Mouse (Mus musculus) hindbrain, embryonic 11.5 days (tissue): Measurements from ENCODE around the gene Gm42791. TPM values are rescaled to one million over a fixed set of nuclear protein-coding genes. Genes with fewer than 3 reads are reported as not detected.
A peak's percentile ranks its signal among the peaks of the same experiment; 100 is the strongest.

Experiments used
- ATAC-seq: fragments of 200-750 bp; cut with Nextera tagmentation; 2 replicates; pipeline ENCODE4 v1.8.0; 2017; ENCODE audit warnings: mild to moderate bottlenecking, moderate TSS enrichment, moderate library complexity; ENCODE audit not compliant: low FRiP score
- DNase-seq: peaks from one replicate; pipeline ENCODE4 v3.0.0-alpha.2; 2015; ENCODE audit warnings: low spot score
- H3K27ac ChIP-seq: fragments of 300-500 bp; sonication (generic); 2 replicates; pipeline ENCODE4 v1.5.1; 2014; ENCODE audit warnings: mild to moderate bottlenecking, low read depth, low read length
- H3K27me3 ChIP-seq: fragments of 300-500 bp; sonication (generic); 2 replicates; pipeline ENCODE4 v1.6.1; 2014; ENCODE audit warnings: mild to moderate bottlenecking, low read length, moderate library complexity, mixed read lengths; ENCODE audit not compliant: control insufficient read depth, insufficient read depth
- H3K36me3 ChIP-seq: fragments of 300-500 bp; sonication (generic); 2 replicates; pipeline ENCODE4 v1.6.1; 2014; ENCODE audit warnings: mild to moderate bottlenecking, low read length, moderate library complexity, mixed read lengths; ENCODE audit not compliant: control insufficient read depth, insufficient read depth
- H3K4me1 ChIP-seq: fragments of 300-500 bp; sonication (generic); replicated peaks from 2 replicates; pipeline ENCODE4 v1.6.1; 2014; ENCODE audit warnings: low read length, mixed read lengths; ENCODE audit not compliant: control insufficient read depth, insufficient read depth
- H3K4me2 ChIP-seq: fragments of 300-500 bp; sonication (generic); replicated peaks from 2 replicates; pipeline ENCODE4 v1.6.1; 2014; ENCODE audit warnings: mild to moderate bottlenecking, low read depth, low read length
- H3K4me3 ChIP-seq: fragments of 300-500 bp; sonication (generic); 2 replicates; pipeline ENCODE4 v1.5.1; 2014; ENCODE audit warnings: low read depth, low read length
- H3K9ac ChIP-seq: fragments of 300-500 bp; sonication (generic); 2 replicates; pipeline ENCODE4 v1.6.1; 2014; ENCODE audit warnings: low read depth, low read length
- H3K9me3 ChIP-seq: fragments of 300-500 bp; sonication (generic); 2 replicates; pipeline ENCODE4 v1.6.1; 2016; ENCODE audit warnings: low read length; ENCODE audit not compliant: control insufficient read depth
- WGBS: fragments of 180-500 bp; shearing (Covaris S2); extraction: QIAGEN DNeasy Blood & Tissue Kit; methylation state at CpG from one replicate; pipeline ENCODE4 v1.1.7; 2014; 5-methylcytosine and 5-hydroxymethylcytosine counted together
- polyA plus RNA-seq: library from polyadenylated mRNA; unstranded; fragments of >200 nt; fragmentation: Nextera tagmentation; extraction: Ambion mirVana; gene quantifications from 2 replicates; pipeline ENCODE4 v1.2.1, GENCODE M21; 2014

The Gm42791 gene
- polyA plus RNA-seq, 1 experiment from 2014 or later: not detected

DNA sequence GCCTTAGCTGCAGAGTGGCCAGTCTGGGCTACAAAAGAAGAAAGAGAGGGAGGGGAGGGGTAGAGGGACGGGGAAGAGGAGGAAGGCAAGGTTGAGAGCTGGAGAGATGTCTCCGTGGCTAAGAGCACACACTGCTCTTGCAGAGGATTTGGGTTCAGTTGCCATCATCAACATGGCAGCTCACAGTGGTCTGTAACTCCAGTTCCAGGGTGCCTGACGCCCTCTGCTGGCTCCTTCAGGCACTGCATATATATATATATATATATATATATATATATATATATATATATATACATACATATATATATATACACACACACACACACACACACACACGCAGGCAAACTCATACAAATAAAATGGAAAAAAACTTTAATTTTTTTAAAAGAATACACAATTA is 47.5 kb downstream of the Gm42791 start:
- ATAC-seq: no peak
- H3K36me3 ChIP-seq: no peaks in the 10 kb centered on the region
- no peak overlapping the region for H3K4me2 ChIP-seq
- H3K27me3 ChIP-seq: no peaks in the 10 kb centered on the region
- no peaks in the 10 kb centered on the region for H3K4me1 ChIP-seq
- no peak overlapping the region for H3K9ac ChIP-seq
- no peak for DNase-seq
- H3K4me3 ChIP-seq: no peak overlapping the region
- no peaks in the 10 kb centered on the region for H3K9me3 ChIP-seq
- WGBS: 74% methylated on average over 4 of the region's 4 CpGs
- H3K27ac ChIP-seq: no peak overlapping the region

DNA sequence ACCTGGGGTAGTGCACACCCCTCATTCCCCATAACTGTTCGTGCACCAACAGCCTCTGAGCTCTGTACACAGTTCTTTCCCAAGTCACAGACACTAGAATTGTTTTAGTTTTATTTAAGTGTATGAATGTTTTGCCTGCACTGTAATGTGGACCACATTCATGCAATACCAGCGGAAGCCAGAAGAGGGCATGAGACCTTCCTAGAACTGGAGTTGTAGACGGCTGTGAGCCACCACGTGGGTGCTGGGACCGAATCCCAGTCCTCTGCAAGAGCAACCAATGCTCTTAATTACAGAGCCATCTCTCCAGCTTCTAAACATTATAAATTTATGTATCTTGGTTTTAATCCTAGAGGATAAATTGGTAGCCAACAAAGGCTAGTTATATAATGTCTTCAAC is 48.2 kb downstream of the Gm42791 start:
- H3K4me3 ChIP-seq: no peak overlapping the region
- DNase-seq: no peak
- no peaks in the 10 kb centered on the region for H3K9me3 ChIP-seq
- no peaks in the 10 kb centered on the region for H3K36me3 ChIP-seq
- no peaks in the 10 kb centered on the region for H3K4me1 ChIP-seq
- H3K27me3 ChIP-seq: no peaks in the 10 kb centered on the region
- ATAC-seq: no peak
- H3K27ac ChIP-seq: no peak overlapping the region
- no peak overlapping the region for H3K9ac ChIP-seq
- H3K4me2 ChIP-seq: no peak overlapping the region
- 72% methylated on average over 5 of the region's 5 CpGs for WGBS

DNA sequence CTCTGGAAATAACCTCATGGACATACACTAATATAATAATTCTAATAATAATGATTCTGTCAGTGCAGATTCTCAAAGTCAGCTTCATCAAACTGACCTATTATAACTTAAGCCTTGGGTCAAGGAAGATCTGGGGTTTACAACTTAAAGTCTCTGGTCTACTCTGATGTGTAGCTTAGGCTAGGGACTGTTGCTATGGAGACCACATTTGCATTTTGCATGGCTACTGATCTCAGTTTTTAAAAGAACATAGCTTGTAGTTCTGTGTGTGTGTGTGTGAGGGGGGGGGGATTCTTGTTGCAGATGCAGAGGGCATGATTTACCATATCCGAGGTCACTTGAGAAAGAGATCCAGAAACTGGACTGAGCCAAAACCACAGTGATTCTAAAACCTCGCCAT is 49.2 kb downstream of the Gm42791 start:
- ATAC-seq: no peak
- Histone ChIP-seq H3K9me3 (no peaks in the 10 kb centered on the region), H3K27me3 (no peaks in the 10 kb centered on the region), H3K27ac (no peak overlapping the region), H3K4me1 (no peaks in the 10 kb centered on the region), H3K4me3 (no peak overlapping the region), H3K9ac (no peak overlapping the region), H3K36me3 (no peaks in the 10 kb centered on the region), H3K4me2 (no peak overlapping the region)
- 81% methylated on average over 2 of the region's 2 CpGs for WGBS
- no peak for DNase-seq

DNA sequence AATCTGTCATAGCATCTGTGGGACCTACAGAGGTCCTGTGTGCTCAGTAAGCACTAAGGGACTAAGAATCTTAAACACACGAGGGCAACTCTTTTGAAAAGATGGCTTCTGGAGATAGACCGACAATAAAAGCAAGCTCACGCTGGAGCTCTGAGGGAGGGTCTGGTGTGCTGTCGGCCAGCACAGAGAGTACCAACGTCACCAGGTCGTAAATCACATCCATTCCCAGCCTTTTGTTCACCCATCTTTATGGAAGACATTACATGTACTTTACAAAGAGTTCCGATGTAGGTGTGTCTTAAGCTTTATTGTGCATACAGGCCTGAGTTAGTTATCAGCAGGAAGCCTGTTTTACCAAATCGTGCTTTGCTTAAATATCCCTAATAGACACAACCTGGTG is 50.9 kb downstream of the Gm42791 start:
- DNase-seq: no peak
- 60% methylated on average over 8 of the region's 8 CpGs for WGBS
- no peak for ATAC-seq
- no peaks in the 10 kb centered on the region for H3K4me1 ChIP-seq
- no peak overlapping the region for H3K4me2 ChIP-seq
- no peaks in the 10 kb centered on the region for H3K36me3 ChIP-seq
- no peak overlapping the region for H3K4me3 ChIP-seq
- H3K27ac ChIP-seq: no peak overlapping the region
- H3K9me3 ChIP-seq: no peaks in the 10 kb centered on the region
- H3K27me3 ChIP-seq: no peaks in the 10 kb centered on the region
- H3K9ac ChIP-seq: no peak overlapping the region

DNA sequence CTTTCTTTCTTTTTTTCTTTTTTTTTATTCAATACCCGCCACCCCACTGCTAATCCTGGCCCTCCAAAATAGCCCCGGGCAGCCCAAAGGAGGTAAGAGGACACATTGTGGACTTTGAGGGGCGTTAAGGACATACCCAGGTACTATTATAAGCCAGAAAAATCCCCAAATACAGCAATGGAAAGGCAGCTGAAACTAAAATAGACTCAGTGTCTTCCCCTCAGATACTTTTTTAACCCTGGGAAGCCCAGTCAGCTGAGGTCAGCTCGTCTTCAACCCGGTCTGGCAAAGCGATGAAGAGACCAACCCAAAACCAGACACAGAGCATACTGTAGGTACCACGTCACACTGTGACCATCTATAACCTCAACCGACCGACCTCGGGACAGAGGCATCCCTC is 51.5 kb downstream of the Gm42791 start:
- no peak overlapping the region for H3K9ac ChIP-seq
- H3K9me3 ChIP-seq: no peaks in the 10 kb centered on the region
- H3K27me3 ChIP-seq: no peaks in the 10 kb centered on the region
- no peak overlapping the region for H3K4me2 ChIP-seq
- H3K4me3 ChIP-seq: no peak overlapping the region
- DNase-seq (no peak), ATAC-seq (no peak)
- no peaks in the 10 kb centered on the region for H3K4me1 ChIP-seq
- no peaks in the 10 kb centered on the region for H3K36me3 ChIP-seq
- WGBS: 68% methylated on average over 10 of the region's 10 CpGs
- no peak overlapping the region for H3K27ac ChIP-seq

DNA sequence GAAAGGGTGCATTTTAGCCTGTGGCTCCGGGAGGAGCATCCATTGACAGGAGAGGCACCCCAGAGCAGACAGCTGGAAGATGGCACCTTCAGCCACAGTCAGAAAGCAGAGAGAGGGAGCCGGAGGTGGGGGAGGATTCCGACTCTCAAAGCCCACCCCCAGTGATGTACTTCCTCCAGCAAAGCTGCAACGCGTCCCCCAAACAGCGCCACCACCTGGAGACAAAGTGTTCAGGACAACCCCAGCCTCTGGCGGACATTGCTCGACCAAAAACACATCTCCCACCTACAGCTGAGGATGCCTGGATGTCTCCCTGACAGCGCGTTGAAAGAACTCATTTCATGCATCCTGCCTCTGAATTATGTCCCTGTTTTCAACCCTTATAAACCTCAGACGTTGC is 52.0 kb downstream of the Gm42791 start:
- H3K4me1 ChIP-seq: no peaks in the 10 kb centered on the region
- DNase-seq (peak; percentile 43), ATAC-seq (no peak)
- H3K27ac ChIP-seq: no peak overlapping the region
- no peak overlapping the region for H3K9ac ChIP-seq
- WGBS: 53% methylated on average over 11 of the region's 11 CpGs
- no peaks in the 10 kb centered on the region for H3K36me3 ChIP-seq
- H3K9me3 ChIP-seq: no peaks in the 10 kb centered on the region
- no peaks in the 10 kb centered on the region for H3K27me3 ChIP-seq
- no peak overlapping the region for H3K4me3 ChIP-seq
- H3K4me2 ChIP-seq: no peak overlapping the region

DNA sequence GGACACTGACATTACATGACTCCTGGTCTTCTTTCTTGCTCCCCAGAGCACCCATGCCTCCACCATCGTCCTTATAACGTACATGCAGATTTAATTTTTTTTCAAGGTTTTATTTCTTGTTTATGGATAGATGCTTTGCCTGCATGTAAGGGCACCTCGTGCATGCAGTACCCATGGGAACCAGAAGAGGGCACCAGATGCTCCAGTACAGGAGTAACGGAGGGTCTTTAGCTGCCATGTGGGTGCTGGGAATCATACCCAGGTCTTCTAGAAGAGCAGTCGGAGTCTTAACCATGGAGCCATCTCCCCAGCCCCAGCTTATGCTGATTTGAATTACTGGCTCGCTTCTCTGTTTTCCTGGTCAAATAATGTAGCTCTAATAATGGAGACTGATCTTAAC is 52.6 kb downstream of the Gm42791 start:
- ATAC-seq (no peak), DNase-seq (no peak)
- WGBS: 94% methylated on average over 6 of the region's 6 CpGs
- H3K9me3 ChIP-seq: no peaks in the 10 kb centered on the region
- H3K27ac ChIP-seq: no peak overlapping the region
- no peaks in the 10 kb centered on the region for H3K36me3 ChIP-seq
- H3K27me3 ChIP-seq: no peaks in the 10 kb centered on the region
- H3K4me1 ChIP-seq: no peaks in the 10 kb centered on the region
- no peak overlapping the region for H3K9ac ChIP-seq
- no peak overlapping the region for H3K4me3 ChIP-seq
- H3K4me2 ChIP-seq: no peak overlapping the region

DNA sequence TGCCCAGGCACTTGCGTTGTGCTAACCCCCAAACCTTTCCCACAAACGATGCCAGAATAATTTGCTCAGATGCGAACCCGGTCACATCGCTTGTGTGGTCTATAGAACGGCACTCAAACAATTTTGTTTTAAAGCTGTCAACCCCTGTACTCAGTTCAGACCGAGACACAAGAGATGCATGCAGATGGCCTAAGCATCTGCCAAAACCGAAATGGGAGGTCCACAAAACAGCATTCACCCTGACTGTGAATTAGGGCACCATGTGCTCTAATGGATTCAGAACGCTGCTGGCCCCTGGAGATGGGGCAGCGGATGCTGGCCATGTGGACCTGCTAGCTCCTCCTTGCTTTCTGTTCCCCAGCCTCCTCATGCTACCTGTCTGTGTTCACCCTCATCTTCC is 53.1 kb downstream of the Gm42791 start:
- DNase-seq: no peak
- 85% methylated on average over 10 of the region's 10 CpGs for WGBS
- no peak overlapping the region for H3K9ac ChIP-seq

DNA sequence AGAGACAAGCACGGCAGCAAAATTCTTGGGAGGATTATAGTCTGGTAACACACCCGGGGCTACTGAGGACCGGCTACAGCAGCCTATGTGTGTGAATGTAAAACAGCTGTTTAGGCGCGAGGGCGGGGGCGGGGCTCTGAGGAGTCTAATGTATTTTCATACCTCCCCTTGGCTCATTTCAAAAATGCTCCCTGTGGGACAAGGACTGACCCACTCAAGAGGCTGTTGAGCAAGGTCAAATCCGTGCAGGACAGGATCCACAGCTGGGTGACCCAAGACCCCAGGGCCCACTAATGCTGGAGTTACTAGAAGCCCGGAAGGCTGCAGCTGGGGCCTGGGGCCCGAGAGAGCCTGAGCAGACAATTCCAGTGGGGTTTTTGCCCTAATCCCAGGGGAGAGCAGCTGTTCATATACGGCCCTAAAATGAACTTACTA is 55.0 kb downstream of the Gm42791 start:
- H3K36me3 ChIP-seq: no peaks in the 10 kb centered on the region
- H3K27ac ChIP-seq: no peak overlapping the region
- no peak overlapping the region for H3K4me2 ChIP-seq
- ATAC-seq (no peak), DNase-seq (no peak)
- no peaks in the 10 kb centered on the region for H3K9me3 ChIP-seq
- no peak overlapping the region for H3K4me3 ChIP-seq
- H3K4me1 ChIP-seq: no peaks in the 10 kb centered on the region
- whole genome bisulfite sequencing: 78% methylated on average over 11 of the region's 11 CpGs
- H3K9ac ChIP-seq: no peak overlapping the region
- no peaks in the 10 kb centered on the region for H3K27me3 ChIP-seq

More for the DNA sequence above, 53.1 kb downstream of the Gm42791 start:
- no peaks in the 10 kb centered on the region for H3K9me3 ChIP-seq
- no peaks in the 10 kb centered on the region for H3K36me3 ChIP-seq
- ATAC-seq: no peak
- H3K4me1 ChIP-seq: no peaks in the 10 kb centered on the region
- no peaks in the 10 kb centered on the region for H3K27me3 ChIP-seq
- no peak overlapping the region for H3K4me2 ChIP-seq
- H3K4me3 ChIP-seq: no peak overlapping the region
- H3K27ac ChIP-seq: no peak overlapping the region
